Mouse (Mus musculus) liver, postnatal 0 days (tissue): Measurements from ENCODE around the gene B3galt6. TPM values are rescaled to one million over a fixed set of nuclear protein-coding genes. Genes with fewer than 3 reads are reported as not detected.

ENCODE experiments used
- ATAC-seq: fragments of 200-750 bp; cut with Nextera tagmentation; 2 replicates; pipeline ENCODE4 v1.8.0; 2017; ENCODE audit warnings: mild to moderate bottlenecking, moderate library complexity
- DNase-seq: peaks from one replicate; pipeline ENCODE4 v3.0.0-alpha.2; 2016
- H3K27ac ChIP-seq: fragments of 300-500 bp; sonication (generic); 2 replicates; pipeline ENCODE4 v1.5.1; 2014; ENCODE audit warnings: antibody characterized with exemption, moderate library complexity, mild to moderate bottlenecking, low read depth
- H3K27me3 ChIP-seq: fragments of 300-500 bp; sonication (generic); 2 replicates; pipeline ENCODE4 v1.6.1; 2014; ENCODE audit warnings: low read length, control low read depth, mixed read lengths; ENCODE audit not compliant: insufficient read depth
- H3K36me3 ChIP-seq: fragments of 300-500 bp; sonication (generic); replicated peaks from 2 replicates; pipeline ENCODE4 v1.6.1; 2014; ENCODE audit warnings: mild to moderate bottlenecking, control low read depth, low read length, moderate library complexity, mixed read lengths; ENCODE audit not compliant: insufficient read depth
- H3K4me1 ChIP-seq: fragments of 300-500 bp; sonication (generic); 2 replicates; pipeline ENCODE4 v1.6.1; 2014; ENCODE audit warnings: antibody characterized with exemption, mild to moderate bottlenecking, control low read depth; ENCODE audit not compliant: insufficient read depth
- H3K4me2 ChIP-seq: fragments of 300-500 bp; sonication (generic); 2 replicates; pipeline ENCODE4 v1.6.1; 2014; ENCODE audit warnings: low read depth, mild to moderate bottlenecking, low read length, moderate library complexity, mixed read lengths
- H3K4me3 ChIP-seq: fragments of 300-500 bp; sonication (generic); 2 replicates; pipeline ENCODE4 v1.5.1; 2014; ENCODE audit warnings: low read depth, low read length
- H3K9ac ChIP-seq: fragments of 300-500 bp; sonication (generic); replicated peaks from 2 replicates; pipeline ENCODE4 v1.6.1; 2014; ENCODE audit warnings: mild to moderate bottlenecking, moderate library complexity
- H3K9me3 ChIP-seq: fragments of 300-500 bp; sonication (generic); 2 replicates; pipeline ENCODE4 v1.6.1; 2016; ENCODE audit warnings: mild to moderate bottlenecking, control low read depth, low read length, mixed read lengths
- CTCF ChIP-seq: sonication (generic); IDR thresholded peaks from 2 replicates; pipeline ENCODE4 v1.5.1; 2016; ENCODE audit warnings: antibody characterized with exemption, low read depth
- EP300 ChIP-seq: IDR thresholded peaks from 2 replicates; pipeline ENCODE4 v1.6.1; 2016; ENCODE audit warnings: antibody characterized with exemption, low read depth, mild to moderate bottlenecking
- WGBS: fragments of 180-500 bp; shearing (Covaris S2); extraction: QIAGEN DNeasy Blood & Tissue Kit; methylation state at CpG from one replicate; pipeline ENCODE4 v1.1.7; 2014; ENCODE audit not compliant: insufficient replicate concordance; 5-methylcytosine and 5-hydroxymethylcytosine counted together
- polyA plus RNA-seq: library from polyadenylated mRNA; unstranded; fragments of >200 nt; fragmentation: Nextera tagmentation; extraction: Ambion mirVana; gene quantifications from 2 replicates; pipeline ENCODE4 v1.2.1, GENCODE M21; 2015

The B3galt6 gene
- polyA plus RNA-seq, 1 experiment from 2014 or later: 4.7 TPM

GRCm38 (mm10) chr4:155943534-155944249 is 48.8 kb downstream of the B3galt6 start, which contains the start of gene Ube2j2:
Gene Ube2j2 (plus strand): TSS chr4:155943831.
- WGBS: under 1% methylated on average over 82 of the region's 85 CpGs

GRCm38 (mm10) chr4:155943049-155943452 is 49.4 kb downstream of the B3galt6 start:
- WGBS: 4% methylated on average over 17 of the region's 17 CpGs
- Histone ChIP-seq H3K9ac (peak overlapping the region; percentile 87), H3K27me3 (no peaks in the 10 kb centered on the region), H3K36me3 (peaks cover 14% of the 10 kb centered on the region; the same call in 1 of the 2 replicates), H3K4me3 (peak overlapping the region; percentile 95), H3K27ac (peak overlapping the region; percentile 72), H3K4me2 (peak overlapping the region; percentile 95), H3K9me3 (no peaks in the 10 kb centered on the region), H3K4me1 (peaks cover 35% of the 10 kb centered on the region)
- ATAC-seq: no peak; the same call in 1 of the 2 replicates
- DNase-seq: no peak
- TF ChIP-seq CTCF (no peak), EP300 (no peak)

More at GRCm38 (mm10) chr4:155943534-155944249, 48.8 kb downstream of the B3galt6 start, which contains the start of gene Ube2j2:
- H3K27ac ChIP-seq: peak within 1 kb of the TSS; percentile 72
- H3K36me3 ChIP-seq: peaks cover 20% of the 10 kb centered on the region; the same call in 1 of the 2 replicates
- H3K4me3 ChIP-seq: peak within 1 kb of the TSS; percentile 95
- peaks cover 35% of the 10 kb centered on the region for H3K4me1 ChIP-seq
- no peak for TF ChIP-seq CTCF
- no peak for TF ChIP-seq EP300
- ATAC-seq (peak; percentile 98), DNase-seq (peak; percentile 96)
- H3K9me3 ChIP-seq: no peaks in the 10 kb centered on the region
- H3K4me2 ChIP-seq: peak within 1 kb of the TSS; percentile 95
- no peaks in the 10 kb centered on the region for H3K27me3 ChIP-seq
- peak within 1 kb of the TSS; percentile 87 for H3K9ac ChIP-seq

Other genes starting within 250 kb of the B3galt6 start
- gene Atad3a, start 231.6 kb downstream of the B3galt6 start, polyA plus RNA-seq: 44.7 and 45.0 TPM in 2 replicates
- gene Vwa1, start 218.0 kb downstream of the B3galt6 start, polyA plus RNA-seq: 0.25 and 0.28 TPM in 2 replicates
- 0.21 and 0.40 TPM in 2 replicates for gene Tmem88b, start 206.8 kb downstream of the B3galt6 start, polyA plus RNA-seq
- 0.34 and 0.46 TPM in 2 replicates for gene Ankrd65, start 202.2 kb downstream of the B3galt6 start, polyA plus RNA-seq
- 167 and 171 TPM in 2 replicates for gene Mrpl20, start 189.8 kb downstream of the B3galt6 start, polyA plus RNA-seq
- gene Ccnl2, start 180.2 kb downstream of the B3galt6 start, polyA plus RNA-seq: 47.7 and 52.5 TPM in 2 replicates
- 89.9 and 92.7 TPM in 2 replicates for gene Aurkaip1, start 161.4 kb downstream of the B3galt6 start, polyA plus RNA-seq
- gene Mxra8, start 153.0 kb downstream of the B3galt6 start, polyA plus RNA-seq: 13.7 and 14.4 TPM in 2 replicates
- gene Dvl1, start 145.2 kb downstream of the B3galt6 start, polyA plus RNA-seq: 5.1 and 5.7 TPM in 2 replicates
- 0.08 and 0.09 TPM in 2 replicates for gene Tas1r3, start 129.3 kb downstream of the B3galt6 start, polyA plus RNA-seq
- 8.1 and 8.4 TPM in 2 replicates for gene Cptp, start 123.2 kb downstream of the B3galt6 start, polyA plus RNA-seq
- 14.9 and 17.4 TPM in 2 replicates for gene Ints11, start 123.1 kb downstream of the B3galt6 start, polyA plus RNA-seq
- 14.1 and 15.3 TPM in 2 replicates for gene Pusl1, start 100.9 kb downstream of the B3galt6 start, polyA plus RNA-seq
- gene Acap3, start 100.8 kb downstream of the B3galt6 start, polyA plus RNA-seq: 2.1 and 2.8 TPM in 2 replicates
- gene Ube2j2, start 48.8 kb downstream of the B3galt6 start, polyA plus RNA-seq: 45.9 and 56.7 TPM in 2 replicates
- gene C1qtnf12, start 30.3 kb downstream of the B3galt6 start, polyA plus RNA-seq: 39.5 and 39.7 TPM in 2 replicates
- 91.5 and 94.2 TPM in 2 replicates for gene Sdf4, start 223 bp upstream of the B3galt6 start, polyA plus RNA-seq
- gene Tnfrsf4, start 21.2 kb upstream of the B3galt6 start, polyA plus RNA-seq: 0.26 and 0.36 TPM in 2 replicates
- gene Tnfrsf18, start 33.5 kb upstream of the B3galt6 start, polyA plus RNA-seq: 0.78 and 1.2 TPM in 2 replicates
- gene Ttll10, start 66.8 kb upstream of the B3galt6 start, polyA plus RNA-seq: 0.15 and 0.31 TPM in 2 replicates
- 3.1 and 3.9 TPM in 2 replicates for gene 9430015G10Rik, start 117.3 kb upstream of the B3galt6 start, polyA plus RNA-seq
- gene Rnf223, start 137.9 kb upstream of the B3galt6 start, polyA plus RNA-seq: 0.06 and 0.07 TPM in 2 replicates
- gene Agrn, start 204.8 kb upstream of the B3galt6 start, polyA plus RNA-seq: 4.4 and 5.2 TPM in 2 replicates
- gene Isg15, start 208.2 kb upstream of the B3galt6 start, polyA plus RNA-seq: 33.0 and 39.8 TPM in 2 replicates
- gene AW011738, start 210.7 kb upstream of the B3galt6 start, polyA plus RNA-seq: 1.7 and 1.9 TPM in 2 replicates
- 0.08 and 0.19 TPM in 2 replicates for gene Perm1, start 223.2 kb upstream of the B3galt6 start, polyA plus RNA-seq
- gene Plekhn1, start 242.2 kb upstream of the B3galt6 start, polyA plus RNA-seq: 2.0 and 2.3 TPM in 2 replicates
- gene Noc2l, start 243.4 kb upstream of the B3galt6 start, polyA plus RNA-seq: 20.5 and 22.3 TPM in 2 replicates